Mouse (Mus musculus) embryonic facial prominence, embryonic 14.5 days (tissue): ENCODE results near the gene Dmac2. TPM values are rescaled to one million over a fixed set of nuclear protein-coding genes. Genes with fewer than 3 reads are reported as not detected.

Experiments
- ATAC-seq: fragments of 200-750 bp; cut with Nextera tagmentation; 2 replicates; pipeline ENCODE4 v1.8.0; 2017; ENCODE audit warnings: low read depth, moderate number of reproducible peaks, moderate TSS enrichment
- DNase-seq: peaks from one replicate; pipeline ENCODE4 v3.0.0-alpha.2; 2015; ENCODE audit warnings: low spot score
- H3K27ac ChIP-seq: fragments of 300-500 bp; sonication (generic); replicated peaks from 2 replicates; pipeline ENCODE4 v1.5.1; 2014; ENCODE audit warnings: low read depth, mild to moderate bottlenecking, low read length, moderate library complexity
- H3K27me3 ChIP-seq: fragments of 300-500 bp; sonication (generic); replicated peaks from 2 replicates; pipeline ENCODE4 v1.6.1; 2014; ENCODE audit warnings: low read length; ENCODE audit not compliant: control insufficient read depth, insufficient read depth
- H3K36me3 ChIP-seq: fragments of 300-500 bp; sonication (generic); 2 replicates; pipeline ENCODE4 v1.6.1; 2014; ENCODE audit warnings: low read length, mixed read lengths; ENCODE audit not compliant: control insufficient read depth, insufficient read depth
- H3K4me1 ChIP-seq: fragments of 300-500 bp; sonication (generic); 2 replicates; pipeline ENCODE4 v1.6.1; 2014; ENCODE audit warnings: antibody characterized with exemption, low read length; ENCODE audit not compliant: control insufficient read depth, insufficient read depth
- H3K4me2 ChIP-seq: fragments of 300-500 bp; sonication (generic); 2 replicates; pipeline ENCODE4 v1.6.1; 2014; ENCODE audit warnings: low read depth, mild to moderate bottlenecking, low read length, moderate library complexity, mixed read lengths
- H3K4me3 ChIP-seq: fragments of 300-500 bp; sonication (generic); 2 replicates; pipeline ENCODE4 v1.5.1; 2014; ENCODE audit warnings: low read depth, mild to moderate bottlenecking, low read length
- H3K9ac ChIP-seq: fragments of 300-500 bp; sonication (generic); 2 replicates; pipeline ENCODE4 v1.6.1; 2014; ENCODE audit warnings: low read depth, mild to moderate bottlenecking, low read length, moderate library complexity, mixed read lengths
- H3K9me3 ChIP-seq: fragments of 300-500 bp; sonication (generic); 2 replicates; pipeline ENCODE4 v1.6.1; 2016; ENCODE audit warnings: low read length; ENCODE audit not compliant: control insufficient read depth
- WGBS: fragments of 180-500 bp; shearing (Covaris S2); extraction: QIAGEN DNeasy Blood & Tissue Kit; methylation state at CpG from one replicate; pipeline ENCODE4 v1.1.7; 2014; 5-methylcytosine and 5-hydroxymethylcytosine counted together
- polyA plus RNA-seq: library from polyadenylated mRNA; unstranded; fragments of >200 nt; fragmentation: Nextera tagmentation; extraction: Ambion mirVana; gene quantifications from 2 replicates; pipeline ENCODE4 v1.2.1, GENCODE M21; 2014

The Dmac2 gene
- polyA plus RNA-seq, 1 experiment from 2014 or later, result 30.3 TPM

DNA sequence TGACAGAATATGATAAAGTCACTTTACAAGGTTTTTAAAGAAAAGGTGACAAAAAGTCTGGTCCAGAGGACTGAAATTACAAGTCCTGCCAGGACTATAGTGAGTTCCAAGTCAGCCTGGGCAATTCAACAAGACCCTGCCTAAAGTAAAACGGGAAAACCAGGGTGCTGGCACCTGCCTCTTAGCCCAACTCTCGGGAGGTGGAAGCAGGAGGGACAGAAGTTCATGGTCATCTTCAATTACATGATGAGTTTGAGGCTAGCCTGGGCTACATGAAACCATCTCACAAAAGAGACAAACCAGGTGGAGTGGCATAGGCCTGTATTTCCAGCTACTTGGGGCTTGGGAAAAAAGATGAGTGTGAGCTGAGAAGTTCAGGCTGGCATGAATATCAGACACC is 52.5 kb downstream of the Dmac2 start:
- Histone ChIP-seq H3K36me3 (peaks cover 16% of the 10 kb centered on the region; the same call in 1 of the 2 replicates), H3K27ac (no peak overlapping the region), H3K4me3 (no peak overlapping the region), H3K27me3 (peaks cover 34% of the 10 kb centered on the region), H3K4me1 (peaks cover 4% of the 10 kb centered on the region; the same call in 1 of the 2 replicates), H3K4me2 (no peak overlapping the region), H3K9ac (no peak overlapping the region), H3K9me3 (no peaks in the 10 kb centered on the region)
- ATAC-seq, result no peak
- 79% methylated on average over 2 of the region's 2 CpGs for WGBS
- no peak for DNase-seq

- DNase-seq (no peak), ATAC-seq (no peak)
- H3K9ac ChIP-seq, result no peak overlapping the region
- no peaks in the 10 kb centered on the region for H3K9me3 ChIP-seq
- H3K36me3 ChIP-seq, result peaks cover 16% of the 10 kb centered on the region; the same call in 1 of the 2 replicates
- no peak overlapping the region for H3K27ac ChIP-seq
- H3K4me1 ChIP-seq, result peaks cover 4% of the 10 kb centered on the region; the same call in 1 of the 2 replicates
- no peak overlapping the region for H3K4me2 ChIP-seq
- peaks cover 36% of the 10 kb centered on the region for H3K27me3 ChIP-seq
- no peak overlapping the region for H3K4me3 ChIP-seq
- WGBS, result 51% methylated on average over 4 of the region's 4 CpGs
These were observed 53.2 kb downstream of the Dmac2 start for GRCm38 (mm10) chr7:25672442-25672841.

DNA sequence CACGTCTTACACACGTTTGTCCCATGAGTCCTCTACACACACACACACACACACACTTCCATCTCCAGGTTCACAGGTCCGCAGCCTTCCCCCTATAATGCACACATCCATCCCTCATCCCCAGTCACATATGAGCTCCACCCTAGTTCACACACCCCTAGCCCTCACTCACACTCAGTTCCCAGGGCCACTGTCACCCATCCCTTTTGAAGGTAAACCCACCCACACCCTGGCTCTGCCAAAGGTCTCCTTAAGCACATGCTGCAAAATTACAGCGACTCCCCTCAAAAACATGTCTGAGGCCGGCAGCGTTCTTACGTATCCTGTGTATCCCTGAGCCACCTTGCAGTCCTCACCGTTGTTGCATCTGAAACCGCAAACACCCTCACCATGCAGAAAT is 55.1 kb downstream of the Dmac2 start:
- Histone ChIP-seq H3K27ac (no peak overlapping the region), H3K4me1 (peaks cover 4% of the 10 kb centered on the region; the same call in 1 of the 2 replicates), H3K4me2 (peak overlapping the region; percentile 49; the same call in 1 of the 2 replicates), H3K4me3 (peak overlapping the region; percentile 28), H3K36me3 (peaks cover under 1% of the 10 kb centered on the region; the same call in 1 of the 2 replicates), H3K27me3 (peaks cover 36% of the 10 kb centered on the region), H3K9ac (no peak overlapping the region), H3K9me3 (no peaks in the 10 kb centered on the region)
- ATAC-seq (no peak), DNase-seq (no peak)
- WGBS, result 24% methylated on average over 9 of the region's 9 CpGs

- peaks cover 4% of the 10 kb centered on the region; the same call in 1 of the 2 replicates for H3K4me1 ChIP-seq
- DNase-seq (no peak), ATAC-seq (peak; percentile 35; the same call in 1 of the 2 replicates)
These were observed 55.6 kb downstream of the Dmac2 start, which contains the start of gene Tmem91 for GRCm38 (mm10) chr7:25674719-25675300. Gene Tmem91, minus strand, starts transcription at chr7:25675166.

More at GRCm38 (mm10) chr7:25674719-25675300, 55.6 kb downstream of the Dmac2 start, which contains the start of gene Tmem91:
- Histone ChIP-seq H3K36me3 (no peaks in the 10 kb centered on the region), H3K9ac (peak within 1 kb of the TSS; percentile 32), H3K4me2 (peak within 1 kb of the TSS; percentile 49), H3K4me3 (peak within 1 kb of the TSS; percentile 28), H3K27ac (no peak within 1 kb of the TSS), H3K27me3 (peaks cover 36% of the 10 kb centered on the region), H3K9me3 (no peaks in the 10 kb centered on the region)
- WGBS, result 2% methylated on average over 24 of the region's 29 CpGs

Other genes with a start within 250 kb of the Dmac2 start
- 17.7 and 80.3 TPM in 2 replicates for gene Cnfn, start 249.7 kb upstream of the Dmac2 start, polyA plus RNA-seq
- 4.2 and 4.9 TPM in 2 replicates for gene Lipe, start 220.7 kb upstream of the Dmac2 start, polyA plus RNA-seq
- 0.85 and 1.9 TPM in 2 replicates for gene Cxcl17, start 206.5 kb upstream of the Dmac2 start, polyA plus RNA-seq
- 2.2 and 6.3 TPM in 2 replicates for gene Ceacam1, start 141.8 kb upstream of the Dmac2 start, polyA plus RNA-seq
- gene Ceacam2, start 79.6 kb upstream of the Dmac2 start, polyA plus RNA-seq, result 0.19 TPM in 1 of 2 replicates, not detected in the other
- not detected in 2 replicates for gene Erich4, start 3.5 kb upstream of the Dmac2 start, polyA plus RNA-seq
- gene B3gnt8, start 7.2 kb downstream of the Dmac2 start, polyA plus RNA-seq, result 5.6 and 5.8 TPM in 2 replicates
- gene Bckdha, start 39.6 kb downstream of the Dmac2 start, polyA plus RNA-seq, result 47.0 and 54.4 TPM in 2 replicates
- 62.3 and 65.1 TPM in 2 replicates for gene Exosc5, start 39.8 kb downstream of the Dmac2 start, polyA plus RNA-seq
- 1.9 and 3.0 TPM in 2 replicates for gene Tmem91, start 55.8 kb downstream of the Dmac2 start, polyA plus RNA-seq
- 25.1 and 27.5 TPM in 2 replicates for gene B9d2, start 61.4 kb downstream of the Dmac2 start, polyA plus RNA-seq
- 3.0 and 3.9 TPM in 2 replicates for gene Tgfb1, start 67.6 kb downstream of the Dmac2 start, polyA plus RNA-seq
- gene Ccdc97, start 99.7 kb downstream of the Dmac2 start, polyA plus RNA-seq, result 25.1 and 28.0 TPM in 2 replicates
- 65.9 and 71.9 TPM in 2 replicates for gene Hnrnpul1, start 135.3 kb downstream of the Dmac2 start, polyA plus RNA-seq
- 114 and 116 TPM in 2 replicates for gene Axl, start 169.3 kb downstream of the Dmac2 start, polyA plus RNA-seq
- 4.1 TPM in 2 replicates for gene Cyp2s1, start 197.5 kb downstream of the Dmac2 start, polyA plus RNA-seq